Mouse (Mus musculus): ENCODE measurements at regions not wholly inside any gene's neighbourhood (a gene's known extent, or its start where the extent isn't known, plus 50 kb on each side); places are given as distances from the start of the nearest gene placed in this dataset.

DNA sequence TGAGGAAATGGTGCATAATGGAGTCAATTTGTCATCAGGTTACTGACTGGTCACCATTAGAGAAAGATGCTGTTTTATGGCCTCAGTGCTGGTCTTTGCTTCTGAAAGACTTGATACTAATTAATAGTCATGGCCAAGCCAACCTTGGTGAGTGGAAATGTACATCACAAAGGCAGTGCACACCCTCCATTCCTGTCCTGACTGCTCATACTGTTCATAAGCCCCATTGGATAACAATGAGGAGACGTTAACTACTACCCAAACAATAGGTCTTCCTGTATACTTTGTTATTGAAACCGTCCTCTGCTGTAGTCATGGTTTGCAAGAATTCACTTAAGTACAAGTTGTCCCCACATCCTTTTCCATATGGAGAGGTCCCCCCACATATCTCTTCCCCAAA, 605.8 kb upstream of the Slc35b3 start:
- no peaks in the 10 kb centered on the region for H3K36me3 ChIP-seq
- ATAC-seq = no peak
- H3K27ac ChIP-seq = no peak overlapping the region
- WGBS = 86% methylated on average over 2 of the region's 2 CpGs
- no peak overlapping the region for H3K4me3 ChIP-seq (replicated peaks)
- no peaks in the 10 kb centered on the region for H3K9me3 ChIP-seq
- no peak overlapping the region for H3K4me2 ChIP-seq (replicated peaks)
- H3K27me3 ChIP-seq = no peaks in the 10 kb centered on the region
- no peak overlapping the region for H3K9ac ChIP-seq (replicated peaks)
- no peaks in the 10 kb centered on the region for H3K4me1 ChIP-seq (replicated peaks)

GRCm38 (mm10) chr13:39537724-39538440, 577.2 kb upstream of the Slc35b3 start:
- Histone ChIP-seq H3K4me1 (replicated peaks) (peaks cover 11% of the 10 kb centered on the region), H3K9ac (replicated peaks) (no peak overlapping the region), H3K27me3 (peaks cover 46% of the 10 kb centered on the region), H3K4me3 (replicated peaks) (no peak overlapping the region), H3K36me3 (no peaks in the 10 kb centered on the region), H3K4me2 (replicated peaks) (peak overlapping the region; percentile 19), H3K27ac (no peak overlapping the region), H3K9me3 (no peaks in the 10 kb centered on the region)
- ATAC-seq = peak; percentile 65
- WGBS = 41% methylated on average over 14 of the region's 14 CpGs

DNA sequence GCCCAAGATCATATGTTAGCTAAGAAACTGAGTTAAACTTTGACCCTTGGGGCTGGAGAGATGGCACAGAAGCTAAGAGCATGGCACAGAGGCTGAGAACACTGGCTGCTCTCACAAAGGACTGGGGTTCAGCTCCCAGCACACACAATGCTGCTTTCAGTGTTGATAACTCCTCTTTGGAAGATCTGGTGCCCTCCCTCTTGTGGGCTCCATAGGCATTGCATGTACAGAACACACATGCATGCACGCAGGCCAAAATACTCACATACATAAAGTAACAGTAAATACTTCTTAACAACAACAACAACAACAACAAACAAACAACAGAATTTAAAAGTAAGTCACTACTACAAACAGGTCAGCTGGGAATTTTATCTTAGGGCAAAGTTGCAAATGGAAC, 565.8 kb upstream of the Slc35b3 start:
- WGBS = 88% methylated on average over 1 of the region's 1 CpGs
- no peak overlapping the region for H3K9ac ChIP-seq (replicated peaks)
- H3K9me3 ChIP-seq = no peaks in the 10 kb centered on the region
- H3K27ac ChIP-seq = no peak overlapping the region
- ATAC-seq = no peak
- no peak overlapping the region for H3K4me3 ChIP-seq (replicated peaks)
- no peak overlapping the region for H3K4me2 ChIP-seq (replicated peaks)
- H3K4me1 ChIP-seq (replicated peaks) = peaks cover 18% of the 10 kb centered on the region
- peaks cover 78% of the 10 kb centered on the region for H3K27me3 ChIP-seq
- H3K36me3 ChIP-seq = no peaks in the 10 kb centered on the region

- peak; percentile 94 for ATAC-seq
- peak overlapping the region; percentile 45 for H3K4me2 ChIP-seq (replicated peaks)
- no peaks in the 10 kb centered on the region for H3K36me3 ChIP-seq
- no peaks in the 10 kb centered on the region for H3K9me3 ChIP-seq
- H3K27me3 ChIP-seq = peaks cover 81% of the 10 kb centered on the region
- H3K27ac ChIP-seq = no peak overlapping the region
- WGBS = 8% methylated on average over 9 of the region's 9 CpGs
- peak overlapping the region; percentile 22 for H3K4me3 ChIP-seq (replicated peaks)
- H3K9ac ChIP-seq (replicated peaks) = no peak overlapping the region
- peaks cover 18% of the 10 kb centered on the region for H3K4me1 ChIP-seq (replicated peaks)
Measured at GRCm38 (mm10) chr13:39523856-39524301, 563.2 kb upstream of the Slc35b3 start.

DNA sequence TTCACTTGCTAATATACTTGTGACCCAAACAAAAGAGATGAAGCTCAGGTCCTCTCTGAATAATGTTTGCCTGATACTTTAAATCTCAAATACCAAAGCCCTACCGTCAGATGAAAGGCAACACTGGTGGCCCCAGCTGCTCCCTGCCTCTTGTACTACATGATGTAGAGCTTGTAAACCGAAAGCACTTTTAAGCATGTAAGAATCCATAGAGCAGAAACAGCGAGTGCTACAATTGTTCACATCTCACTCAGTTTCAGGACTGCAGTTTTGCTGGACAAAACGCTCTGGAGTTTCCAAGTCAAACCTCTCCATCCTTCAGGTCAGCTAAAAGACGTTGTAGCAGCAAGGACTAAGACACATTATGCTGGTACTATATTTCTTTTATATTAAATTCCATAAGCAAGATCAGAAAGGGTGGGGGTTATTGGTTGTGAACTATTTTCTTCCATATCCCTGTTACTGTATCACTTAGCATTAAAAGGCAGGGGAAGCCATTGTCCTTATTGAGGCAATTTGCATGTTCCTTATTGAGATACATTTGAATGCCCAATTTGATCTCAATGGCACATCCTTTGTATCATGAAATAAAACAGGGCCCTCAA, 562.7 kb upstream of the Slc35b3 start:
- H3K27ac ChIP-seq = no peak overlapping the region
- no peaks in the 10 kb centered on the region for H3K36me3 ChIP-seq
- H3K27me3 ChIP-seq = peaks cover 81% of the 10 kb centered on the region
- peak; percentile 15; the same call in 1 of the 2 replicates for ATAC-seq
- H3K9me3 ChIP-seq = no peaks in the 10 kb centered on the region
- no peak overlapping the region for H3K4me3 ChIP-seq (replicated peaks)
- no peak overlapping the region for H3K9ac ChIP-seq (replicated peaks)
- peak overlapping the region; percentile 45 for H3K4me2 ChIP-seq (replicated peaks)
- WGBS = 17% methylated on average over 5 of the region's 5 CpGs
- peaks cover 18% of the 10 kb centered on the region for H3K4me1 ChIP-seq (replicated peaks)

GRCm38 (mm10) chr13:39520846-39521245, 560.2 kb upstream of the Slc35b3 start:
- no peak overlapping the region for H3K9ac ChIP-seq (replicated peaks)
- no peaks in the 10 kb centered on the region for H3K9me3 ChIP-seq
- WGBS = 96% methylated on average over 9 of the region's 9 CpGs
- no peak overlapping the region for H3K27ac ChIP-seq
- no peak overlapping the region for H3K4me3 ChIP-seq (replicated peaks)
- H3K4me1 ChIP-seq (replicated peaks) = peaks cover 18% of the 10 kb centered on the region
- ATAC-seq = no peak
- H3K36me3 ChIP-seq = no peaks in the 10 kb centered on the region
- H3K27me3 ChIP-seq = peaks cover 81% of the 10 kb centered on the region
- H3K4me2 ChIP-seq (replicated peaks) = no peak overlapping the region

- Histone ChIP-seq H3K27ac (no peak overlapping the region), H3K9ac (replicated peaks) (no peak overlapping the region), H3K36me3 (no peaks in the 10 kb centered on the region), H3K4me3 (replicated peaks) (no peak overlapping the region), H3K4me2 (replicated peaks) (no peak overlapping the region), H3K9me3 (no peaks in the 10 kb centered on the region), H3K27me3 (peaks cover 59% of the 10 kb centered on the region), H3K4me1 (replicated peaks) (no peaks in the 10 kb centered on the region)
- WGBS = 41% methylated on average over 8 of the region's 8 CpGs
- no peak for ATAC-seq
Measured at GRCm38 (mm10) chr13:39516106-39516505, 555.4 kb upstream of the Slc35b3 start.

- Histone ChIP-seq H3K27ac (no peak overlapping the region), H3K4me2 (replicated peaks) (no peak overlapping the region), H3K36me3 (no peaks in the 10 kb centered on the region), H3K27me3 (no peaks in the 10 kb centered on the region), H3K9ac (replicated peaks) (no peak overlapping the region), H3K9me3 (no peaks in the 10 kb centered on the region), H3K4me1 (replicated peaks) (no peaks in the 10 kb centered on the region), H3K4me3 (replicated peaks) (no peak overlapping the region)
- WGBS = 74% methylated on average over 7 of the region's 7 CpGs
- ATAC-seq = no peak
Measured at GRCm38 (mm10) chr13:39489806-39490205, 529.1 kb upstream of the Slc35b3 start.

DNA sequence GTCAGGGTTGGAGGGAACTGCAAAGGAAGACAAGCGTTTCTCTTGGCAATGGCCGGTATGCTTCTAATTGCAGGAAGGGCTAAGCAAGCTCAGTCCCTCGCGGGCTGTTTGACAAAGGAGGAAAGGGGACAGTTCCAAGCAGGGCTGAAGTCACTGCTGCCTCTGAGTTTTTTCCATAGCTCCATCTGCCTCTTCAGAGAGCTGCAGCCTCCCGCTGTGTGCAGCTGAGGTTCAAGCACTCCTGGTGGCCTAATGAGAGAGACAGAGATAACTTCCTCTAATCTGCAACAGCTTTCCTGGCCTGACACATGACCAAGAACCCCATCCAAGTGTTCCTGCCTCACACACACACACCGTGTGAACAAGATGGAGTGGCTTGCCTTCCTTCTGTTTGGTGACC, 511.9 kb upstream of the Slc35b3 start:
- no peak overlapping the region for H3K4me2 ChIP-seq (replicated peaks)
- no peaks in the 10 kb centered on the region for H3K9me3 ChIP-seq
- H3K36me3 ChIP-seq = no peaks in the 10 kb centered on the region
- WGBS = 60% methylated on average over 6 of the region's 6 CpGs
- H3K4me1 ChIP-seq (replicated peaks) = no peaks in the 10 kb centered on the region
- H3K27ac ChIP-seq = no peak overlapping the region
- H3K27me3 ChIP-seq = no peaks in the 10 kb centered on the region
- no peak overlapping the region for H3K9ac ChIP-seq (replicated peaks)
- H3K4me3 ChIP-seq (replicated peaks) = no peak overlapping the region
- ATAC-seq = no peak

GRCm38 (mm10) chr13:39441799-39442198, 481.1 kb upstream of the Slc35b3 start:
- Histone ChIP-seq H3K27me3 (peaks cover 29% of the 10 kb centered on the region), H3K27ac (no peak overlapping the region), H3K9ac (replicated peaks) (no peak overlapping the region), H3K36me3 (no peaks in the 10 kb centered on the region), H3K4me2 (replicated peaks) (no peak overlapping the region), H3K4me3 (replicated peaks) (no peak overlapping the region), H3K4me1 (replicated peaks) (no peaks in the 10 kb centered on the region), H3K9me3 (no peaks in the 10 kb centered on the region)
- ATAC-seq = no peak
- 93% methylated on average over 13 of the region's 13 CpGs for WGBS

DNA sequence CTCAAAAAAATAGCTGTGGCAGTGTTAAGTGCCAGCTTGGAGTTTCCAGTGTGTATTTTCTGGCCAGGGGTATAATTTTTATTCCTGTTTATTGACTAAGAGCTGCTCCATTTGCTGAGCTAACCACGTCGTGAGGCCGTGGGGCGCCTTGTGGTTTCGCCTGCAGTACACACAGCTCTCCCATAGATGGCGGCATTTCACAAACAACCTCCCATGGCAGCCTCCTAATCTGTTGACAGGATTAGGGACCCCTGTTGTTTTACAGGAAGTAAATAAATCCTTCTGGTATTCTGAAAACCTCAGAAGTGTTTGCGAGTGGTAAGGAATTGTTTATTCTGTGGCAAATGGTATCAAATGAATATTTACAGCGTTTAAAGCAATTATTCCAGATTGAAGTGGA, 480.2 kb upstream of the Slc35b3 start:
- Histone ChIP-seq H3K4me1 (replicated peaks) (no peaks in the 10 kb centered on the region), H3K9me3 (no peaks in the 10 kb centered on the region), H3K4me3 (replicated peaks) (no peak overlapping the region), H3K36me3 (no peaks in the 10 kb centered on the region), H3K9ac (replicated peaks) (no peak overlapping the region), H3K27ac (no peak overlapping the region), H3K4me2 (replicated peaks) (no peak overlapping the region), H3K27me3 (peaks cover 29% of the 10 kb centered on the region)
- 11% methylated on average over 8 of the region's 8 CpGs for WGBS
- ATAC-seq = peak; percentile 34

DNA sequence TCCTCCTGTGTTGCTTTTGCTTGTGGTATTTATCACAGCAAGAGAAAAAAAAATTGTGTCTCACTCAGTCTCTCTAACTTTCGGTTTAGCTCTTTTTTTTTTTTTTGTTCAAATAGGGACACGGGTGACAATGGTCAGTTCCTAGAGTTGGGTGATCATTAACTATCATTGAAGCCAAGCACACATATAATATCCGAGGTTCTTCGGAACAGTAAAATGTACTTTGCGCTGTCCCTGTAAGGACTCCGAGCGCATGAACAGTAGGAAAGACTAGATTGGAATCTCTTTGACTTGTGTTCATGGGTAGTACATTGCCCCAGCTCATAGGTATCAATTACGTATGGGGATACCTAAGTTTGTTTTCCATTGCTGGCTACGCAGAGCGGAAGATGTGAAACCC, 479.7 kb upstream of the Slc35b3 start:
- WGBS = 94% methylated on average over 10 of the region's 10 CpGs
- Histone ChIP-seq H3K4me3 (replicated peaks) (no peak overlapping the region), H3K4me2 (replicated peaks) (no peak overlapping the region), H3K9ac (replicated peaks) (no peak overlapping the region), H3K4me1 (replicated peaks) (no peaks in the 10 kb centered on the region), H3K36me3 (no peaks in the 10 kb centered on the region), H3K9me3 (no peaks in the 10 kb centered on the region), H3K27ac (no peak overlapping the region), H3K27me3 (peaks cover 29% of the 10 kb centered on the region)
- peak; percentile 24; the same call in 1 of the 2 replicates for ATAC-seq

Measured in midbrain, embryonic 13.5 days (tissue).